Mouse (Mus musculus): ENCODE results near the gene Tmem263. TPM values are rescaled to one million over a fixed set of nuclear protein-coding genes. Genes with fewer than 3 reads are reported as not detected.
A peak's percentile ranks its signal among the peaks of the same experiment; 100 is the strongest.

Tmem263 gene
- polyA plus RNA-seq, 1 experiment from 2014 or later = 78.0 TPM

- Histone ChIP-seq H3K9ac (replicated peaks; ENCODE audit: low read depth, low read length) (peak within 1 kb of the TSS; percentile 55), H3K36me3 (ENCODE audit: control insufficient read depth, insufficient read depth, low read length) (no peaks in the 10 kb centered on the region), H3K4me3 (ENCODE audit: low read depth, low read length) (peak within 1 kb of the TSS; percentile 66), H3K9me3 (ENCODE audit: control insufficient read depth, low read depth, low read length) (no peaks in the 10 kb centered on the region), H3K4me2 (replicated peaks; ENCODE audit: low read depth, low read length) (peak within 1 kb of the TSS; percentile 57), H3K27ac (ENCODE audit: low read length) (no peak within 1 kb of the TSS), H3K27me3 (ENCODE audit: control insufficient read depth, insufficient read depth, low read length) (no peaks in the 10 kb centered on the region), H3K4me1 (ENCODE audit: control insufficient read depth, insufficient read depth, low read length) (no peaks in the 10 kb centered on the region; the same call in 1 of the 2 replicates)
- WGBS = 7% methylated on average over 20 of the region's 20 CpGs
- peak; percentile 100 for ATAC-seq (ENCODE audit: insufficient number of reproducible peaks, insufficient read depth, low FRiP score, low read depth)
Observed at GRCm38 (mm10) chr10:85127395-85128287, 25.2 kb downstream of the Tmem263 start, which contains the start of gene Mterf2. Mterf2 (minus strand) TSS chr10:85128027.

GRCm38 (mm10) chr10:85128453-85128852 lies 26.0 kb downstream of the Tmem263 start:
- WGBS = 17% methylated on average over 7 of the region's 7 CpGs
- peak overlapping the region; percentile 66 for H3K4me3 ChIP-seq (ENCODE audit: low read depth, low read length)
- peak overlapping the region; percentile 57 for H3K4me2 ChIP-seq (replicated peaks; ENCODE audit: low read depth, low read length)
- no peak overlapping the region for H3K9ac ChIP-seq (replicated peaks; ENCODE audit: low read depth, low read length)
- 0 out of 2 replicates have a peak, but pooled peaks have one; percentile 7 for ATAC-seq (ENCODE audit: insufficient number of reproducible peaks, insufficient read depth, low FRiP score, low read depth)
- H3K27me3 ChIP-seq (ENCODE audit: control insufficient read depth, insufficient read depth, low read length) = no peaks in the 10 kb centered on the region
- H3K36me3 ChIP-seq (ENCODE audit: control insufficient read depth, insufficient read depth, low read length) = no peaks in the 10 kb centered on the region
- H3K27ac ChIP-seq (ENCODE audit: low read length) = no peak overlapping the region
- no peaks in the 10 kb centered on the region; the same call in 1 of the 2 replicates for H3K4me1 ChIP-seq (ENCODE audit: control insufficient read depth, insufficient read depth, low read length)
- H3K9me3 ChIP-seq (ENCODE audit: control insufficient read depth, low read depth, low read length) = no peaks in the 10 kb centered on the region

GRCm38 (mm10) chr10:85136573-85136972 lies 34.1 kb downstream of the Tmem263 start:
- Histone ChIP-seq H3K9ac (replicated peaks; ENCODE audit: low read depth, low read length) (no peak overlapping the region), H3K27ac (ENCODE audit: low read length) (no peak overlapping the region), H3K4me1 (ENCODE audit: control insufficient read depth, insufficient read depth, low read length) (no peaks in the 10 kb centered on the region; the same call in 1 of the 2 replicates), H3K9me3 (ENCODE audit: control insufficient read depth, low read depth, low read length) (no peaks in the 10 kb centered on the region), H3K27me3 (ENCODE audit: control insufficient read depth, insufficient read depth, low read length) (no peaks in the 10 kb centered on the region), H3K36me3 (ENCODE audit: control insufficient read depth, insufficient read depth, low read length) (no peaks in the 10 kb centered on the region; the same call in 1 of the 2 replicates), H3K4me3 (ENCODE audit: low read depth, low read length) (no peak overlapping the region), H3K4me2 (replicated peaks; ENCODE audit: low read depth, low read length) (no peak overlapping the region)
- WGBS = 84% methylated on average over 6 of the region's 6 CpGs
- ATAC-seq (ENCODE audit: insufficient number of reproducible peaks, insufficient read depth, low FRiP score, low read depth) = no peak

- 56% methylated on average over 9 of the region's 9 CpGs for WGBS
- no peak for ATAC-seq (ENCODE audit: insufficient number of reproducible peaks, insufficient read depth, low FRiP score, low read depth)
Observed at GRCm38 (mm10) chr10:85141465-85141864, 39.0 kb downstream of the Tmem263 start.

GRCm38 (mm10) chr10:85146282-85146681 lies 43.9 kb downstream of the Tmem263 start:
- Histone ChIP-seq H3K9me3 (ENCODE audit: control insufficient read depth, low read depth, low read length) (no peaks in the 10 kb centered on the region), H3K9ac (replicated peaks; ENCODE audit: low read depth, low read length) (no peak overlapping the region), H3K27me3 (ENCODE audit: control insufficient read depth, insufficient read depth, low read length) (no peaks in the 10 kb centered on the region), H3K27ac (ENCODE audit: low read length) (no peak overlapping the region), H3K4me1 (ENCODE audit: control insufficient read depth, insufficient read depth, low read length) (no peaks in the 10 kb centered on the region), H3K4me2 (replicated peaks; ENCODE audit: low read depth, low read length) (no peak overlapping the region), H3K36me3 (ENCODE audit: control insufficient read depth, insufficient read depth, low read length) (peaks cover 15% of the 10 kb centered on the region), H3K4me3 (ENCODE audit: low read depth, low read length) (no peak overlapping the region)
- ATAC-seq (ENCODE audit: insufficient number of reproducible peaks, insufficient read depth, low FRiP score, low read depth) = no peak
- 85% methylated on average over 14 of the region's 14 CpGs for WGBS

More at GRCm38 (mm10) chr10:85141465-85141864, 39.0 kb downstream of the Tmem263 start:
- Histone ChIP-seq H3K36me3 (ENCODE audit: control insufficient read depth, insufficient read depth, low read length) (peaks cover 7% of the 10 kb centered on the region; the same call in 1 of the 2 replicates), H3K27ac (ENCODE audit: low read length) (no peak overlapping the region), H3K9ac (replicated peaks; ENCODE audit: low read depth, low read length) (no peak overlapping the region), H3K4me1 (ENCODE audit: control insufficient read depth, insufficient read depth, low read length) (no peaks in the 10 kb centered on the region; the same call in 1 of the 2 replicates), H3K27me3 (ENCODE audit: control insufficient read depth, insufficient read depth, low read length) (no peaks in the 10 kb centered on the region), H3K4me2 (replicated peaks; ENCODE audit: low read depth, low read length) (no peak overlapping the region), H3K9me3 (ENCODE audit: control insufficient read depth, low read depth, low read length) (no peaks in the 10 kb centered on the region), H3K4me3 (ENCODE audit: low read depth, low read length) (no peak overlapping the region)

GRCm38 (mm10) chr10:85149226-85149625 lies 46.8 kb downstream of the Tmem263 start:
- H3K27ac ChIP-seq (ENCODE audit: low read length) = no peak overlapping the region

GRCm38 (mm10) chr10:85154195-85154594 lies 51.8 kb downstream of the Tmem263 start:
- Histone ChIP-seq H3K36me3 (ENCODE audit: control insufficient read depth, insufficient read depth, low read length) (no peaks in the 10 kb centered on the region), H3K27ac (ENCODE audit: low read length) (no peak overlapping the region), H3K4me2 (replicated peaks; ENCODE audit: low read depth, low read length) (no peak overlapping the region), H3K9me3 (ENCODE audit: control insufficient read depth, low read depth, low read length) (no peaks in the 10 kb centered on the region), H3K4me3 (ENCODE audit: low read depth, low read length) (no peak overlapping the region), H3K27me3 (ENCODE audit: control insufficient read depth, insufficient read depth, low read length) (no peaks in the 10 kb centered on the region), H3K4me1 (ENCODE audit: control insufficient read depth, insufficient read depth, low read length) (no peaks in the 10 kb centered on the region), H3K9ac (replicated peaks; ENCODE audit: low read depth, low read length) (no peak overlapping the region)
- 10% methylated on average over 2 of the region's 2 CpGs for WGBS
- ATAC-seq (ENCODE audit: insufficient number of reproducible peaks, insufficient read depth, low FRiP score, low read depth) = no peak

More at GRCm38 (mm10) chr10:85149226-85149625, 46.8 kb downstream of the Tmem263 start:
- Histone ChIP-seq H3K4me3 (ENCODE audit: low read depth, low read length) (no peak overlapping the region), H3K36me3 (ENCODE audit: control insufficient read depth, insufficient read depth, low read length) (peaks cover 15% of the 10 kb centered on the region), H3K4me2 (replicated peaks; ENCODE audit: low read depth, low read length) (no peak overlapping the region), H3K9ac (replicated peaks; ENCODE audit: low read depth, low read length) (no peak overlapping the region), H3K27me3 (ENCODE audit: control insufficient read depth, insufficient read depth, low read length) (no peaks in the 10 kb centered on the region), H3K4me1 (ENCODE audit: control insufficient read depth, insufficient read depth, low read length) (no peaks in the 10 kb centered on the region), H3K9me3 (ENCODE audit: control insufficient read depth, low read depth, low read length) (no peaks in the 10 kb centered on the region)
- WGBS = 86% methylated on average over 5 of the region's 5 CpGs
- ATAC-seq (ENCODE audit: insufficient number of reproducible peaks, insufficient read depth, low FRiP score, low read depth) = no peak

- Histone ChIP-seq H3K9ac (replicated peaks; ENCODE audit: low read depth, low read length) (no peak overlapping the region), H3K36me3 (ENCODE audit: control insufficient read depth, insufficient read depth, low read length) (no peaks in the 10 kb centered on the region), H3K4me3 (ENCODE audit: low read depth, low read length) (no peak overlapping the region), H3K27me3 (ENCODE audit: control insufficient read depth, insufficient read depth, low read length) (no peaks in the 10 kb centered on the region), H3K4me1 (ENCODE audit: control insufficient read depth, insufficient read depth, low read length) (no peaks in the 10 kb centered on the region), H3K27ac (ENCODE audit: low read length) (no peak overlapping the region), H3K9me3 (ENCODE audit: control insufficient read depth, low read depth, low read length) (no peaks in the 10 kb centered on the region), H3K4me2 (replicated peaks; ENCODE audit: low read depth, low read length) (no peak overlapping the region)
- WGBS = 91% methylated on average over 7 of the region's 7 CpGs
- ATAC-seq (ENCODE audit: insufficient number of reproducible peaks, insufficient read depth, low FRiP score, low read depth) = no peak
Observed at GRCm38 (mm10) chr10:85157451-85157850, 55.0 kb downstream of the Tmem263 start.
